Mouse (Mus musculus): ENCODE measurements around the gene Anapc16.
A peak's percentile ranks its signal among the peaks of the same experiment; 100 is the strongest.

Anapc16 gene

DNA sequence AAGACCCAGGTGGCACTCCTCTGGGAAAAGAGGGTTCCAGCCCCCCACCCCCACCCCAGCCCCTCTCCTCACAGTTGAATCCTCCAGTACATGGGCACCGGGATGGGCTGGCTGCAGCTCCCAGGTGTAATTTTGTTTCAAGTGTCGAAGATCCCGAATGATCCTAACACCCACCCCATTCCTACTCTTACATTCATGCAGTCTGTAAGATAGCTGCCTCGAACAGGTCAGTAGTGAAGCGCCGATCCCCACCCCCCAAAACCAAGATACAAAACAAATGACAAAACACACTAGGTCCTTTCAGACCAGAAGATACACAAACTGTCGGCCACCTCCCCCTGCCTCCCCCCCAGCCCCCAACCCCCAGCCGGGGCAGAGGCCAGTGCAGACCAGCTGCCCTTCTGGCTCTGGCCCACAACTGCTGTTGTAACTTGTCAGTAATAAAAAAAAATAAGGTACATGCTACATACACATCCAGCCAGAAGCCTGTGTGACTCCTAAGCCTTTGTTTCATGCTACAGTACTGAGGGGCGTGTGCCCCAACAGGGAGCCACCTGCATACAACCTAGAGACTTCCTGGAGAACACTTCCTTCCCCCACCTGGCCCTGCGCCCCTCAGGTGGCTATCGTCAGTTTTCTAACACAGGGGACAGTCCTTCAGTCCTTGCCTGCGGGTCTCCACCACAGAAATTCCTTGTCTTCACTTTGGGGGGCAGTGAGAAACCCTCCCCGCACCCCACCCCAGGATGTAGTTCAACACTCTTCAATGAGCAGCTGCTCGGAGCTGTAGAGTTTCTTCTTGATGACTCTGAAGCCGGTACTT lies 52.9 kb downstream of the Anapc16 start:
- DNase-seq (ENCODE audit: low spot score in 2 of 2): peak in 1 of 2 experiments; percentile 29

DNA sequence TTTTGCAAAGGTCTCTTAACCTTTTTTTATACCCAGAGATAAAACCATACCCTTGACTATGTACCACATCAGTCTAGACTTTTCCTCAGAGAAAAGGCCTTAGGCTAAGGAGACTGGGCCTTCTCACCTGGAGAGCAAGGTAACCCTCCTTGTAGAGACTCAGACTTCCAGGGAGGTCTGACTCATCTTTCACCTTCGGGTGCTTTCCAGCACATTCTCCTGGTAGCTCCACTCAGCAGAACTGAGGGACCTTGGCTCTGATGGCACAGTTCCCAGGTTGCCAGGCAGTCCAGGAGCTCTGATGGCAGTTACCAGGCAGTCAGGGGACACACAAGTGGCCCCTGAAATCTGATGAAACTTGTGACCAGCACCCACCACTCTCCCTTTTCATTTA lies 53.7 kb downstream of the Anapc16 start:
- DNase-seq (ENCODE audit: low spot score in 2 of 2): no peak

DNA sequence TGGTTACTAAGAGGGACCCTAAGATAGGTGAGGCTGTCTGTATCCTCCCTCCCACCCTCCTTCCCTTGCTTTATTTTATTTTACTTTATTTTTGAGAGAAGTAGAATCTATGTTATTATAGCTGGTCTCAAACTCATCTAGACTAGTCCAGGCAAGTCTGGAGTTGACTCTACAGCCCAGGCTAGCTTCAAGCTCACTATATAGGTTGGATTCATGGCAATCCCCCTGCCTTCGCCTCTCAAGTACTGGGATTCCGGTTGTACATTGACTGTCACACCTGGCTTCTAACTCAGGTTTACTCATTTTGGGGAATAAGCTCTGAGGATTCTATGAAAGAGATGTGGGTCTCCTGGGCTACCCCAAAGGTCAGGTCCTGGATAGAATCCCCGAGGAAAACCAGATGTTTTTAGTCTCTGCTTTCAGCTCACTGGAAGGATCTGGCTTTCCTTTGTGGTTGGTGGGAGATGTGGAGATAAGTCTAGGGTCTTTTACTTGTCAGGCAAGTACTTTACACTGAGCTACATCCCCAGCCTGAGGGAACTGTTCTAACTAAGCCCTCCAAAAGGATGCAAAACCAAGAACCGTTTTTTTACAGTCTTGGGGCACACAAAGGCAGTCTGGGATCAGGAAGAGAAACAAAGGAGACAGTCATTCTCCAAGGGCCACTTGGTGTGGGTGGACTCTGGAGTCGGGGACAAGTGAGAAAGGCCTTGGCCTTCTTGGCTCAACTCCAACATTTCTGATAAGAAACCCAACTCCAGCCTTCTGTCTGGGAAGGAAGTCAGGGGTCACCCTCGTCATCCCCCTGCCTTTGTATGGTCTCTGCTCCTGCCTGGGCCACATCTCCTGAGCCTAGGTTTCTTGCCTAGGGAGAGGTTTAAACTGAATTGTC lies 54.3 kb downstream of the Anapc16 start:
- DNase-seq (ENCODE audit: low spot score in 2 of 2): no peak

DNA sequence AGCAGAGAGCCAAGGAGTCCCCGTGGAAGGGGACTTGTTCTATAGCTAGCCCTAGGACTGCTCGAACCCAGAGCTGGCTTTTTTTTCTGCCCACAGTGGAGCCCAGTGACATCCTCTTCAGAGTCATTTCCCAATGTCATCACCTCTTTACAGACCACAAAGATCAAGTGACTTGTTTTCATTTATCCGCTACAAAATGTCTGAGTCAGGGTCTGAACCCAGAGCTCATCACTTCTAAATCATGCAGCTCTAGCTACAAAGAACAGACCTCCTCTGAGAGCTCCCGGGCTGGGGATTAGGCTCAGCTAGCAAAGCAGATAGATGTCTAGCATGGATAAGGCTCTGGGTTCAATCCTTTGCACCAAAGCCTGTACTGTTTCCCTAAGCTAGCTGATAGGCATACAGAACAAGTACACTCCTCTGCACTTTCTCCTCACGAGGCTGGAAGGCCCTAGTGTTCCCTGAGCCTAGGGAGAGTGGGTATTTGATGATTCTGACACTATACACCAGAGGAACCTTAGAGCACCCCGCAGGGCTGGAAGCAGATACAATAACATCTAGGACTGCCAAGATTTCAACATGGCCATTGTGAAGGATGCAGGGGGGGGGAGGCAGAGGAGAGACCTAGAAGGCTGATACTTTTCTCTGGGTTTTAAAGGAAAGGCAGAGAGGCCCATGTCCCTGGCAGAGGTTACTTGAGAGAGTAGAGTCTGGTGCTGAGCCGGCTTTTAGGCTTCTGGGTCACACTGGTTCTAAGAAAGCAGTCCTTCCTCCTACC lies 55.5 kb downstream of the Anapc16 start:
- DNase-seq (ENCODE audit: low spot score in 2 of 2): no peak

DNA sequence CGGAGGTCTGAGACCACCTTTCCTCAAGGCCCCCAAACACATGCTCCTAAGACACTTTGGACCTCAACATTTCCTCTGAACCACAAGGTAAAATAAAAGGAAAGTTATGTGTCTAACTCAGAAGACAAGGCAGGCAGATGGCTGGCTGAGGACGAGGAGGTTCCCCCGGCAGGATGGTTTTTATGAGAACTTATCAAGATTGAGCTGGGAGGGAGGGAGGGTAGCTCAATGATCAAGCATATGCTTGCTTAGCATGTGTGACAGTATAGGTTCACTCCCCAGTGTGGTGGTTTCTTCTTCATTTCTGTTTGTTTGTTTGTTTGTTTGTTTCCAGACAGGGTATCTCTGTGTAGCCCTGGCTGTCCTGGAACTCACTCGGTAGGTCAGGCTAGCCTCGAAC lies 56.6 kb downstream of the Anapc16 start:
- DNase-seq (ENCODE audit: low spot score in 2 of 2): no peak

DNA sequence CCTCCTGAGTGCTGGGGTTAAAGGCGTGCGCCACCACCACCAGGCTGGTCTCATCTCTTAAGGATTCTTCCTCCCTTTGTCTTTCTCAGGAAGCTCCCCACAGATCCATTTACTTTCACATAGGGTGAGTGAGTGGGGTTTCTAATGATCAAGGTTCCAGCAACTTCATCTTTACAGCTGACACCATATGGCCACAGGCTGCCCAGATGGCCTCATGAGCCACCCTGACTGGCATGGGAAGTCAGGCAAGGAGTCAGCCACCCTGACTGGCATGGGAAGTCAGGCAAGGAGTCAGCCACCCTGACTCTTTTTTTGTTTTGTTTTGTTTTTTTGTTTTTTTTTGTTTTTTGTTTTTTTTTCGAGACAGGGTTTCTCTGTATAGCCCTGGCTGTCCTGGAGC lies 57.5 kb downstream of the Anapc16 start:
- DNase-seq (ENCODE audit: low spot score in 2 of 2): no peak

DNA sequence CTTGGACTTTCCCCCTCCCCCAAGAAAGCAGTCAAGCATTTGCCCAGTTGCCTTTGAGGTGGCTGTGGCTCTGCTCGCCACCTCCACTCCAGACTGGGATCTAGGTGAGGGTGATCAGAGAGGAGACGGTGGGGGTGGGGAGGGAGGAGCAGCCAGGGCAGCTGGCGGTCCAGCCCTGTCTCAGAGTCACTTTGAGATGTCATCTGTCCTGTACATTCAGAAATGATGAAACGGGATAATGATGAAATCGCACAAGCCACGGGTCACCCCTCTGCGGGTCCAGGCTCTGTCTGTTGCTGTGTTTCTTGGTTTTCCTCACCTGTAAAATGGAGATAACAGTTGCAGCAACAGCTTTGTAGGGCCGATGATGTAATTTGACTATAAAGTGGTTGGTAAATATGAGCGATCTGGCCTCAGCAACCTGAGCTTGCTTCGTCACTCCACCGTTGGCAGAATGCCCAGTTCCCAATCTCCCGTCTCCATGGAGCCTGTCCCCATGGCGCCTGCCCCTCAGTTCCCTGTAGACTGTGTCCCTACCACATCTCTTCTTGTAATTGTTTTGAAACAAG lies 59.4 kb downstream of the Anapc16 start:
- no peak for DNase-seq (ENCODE audit: low spot score in 2 of 2)

DNA sequence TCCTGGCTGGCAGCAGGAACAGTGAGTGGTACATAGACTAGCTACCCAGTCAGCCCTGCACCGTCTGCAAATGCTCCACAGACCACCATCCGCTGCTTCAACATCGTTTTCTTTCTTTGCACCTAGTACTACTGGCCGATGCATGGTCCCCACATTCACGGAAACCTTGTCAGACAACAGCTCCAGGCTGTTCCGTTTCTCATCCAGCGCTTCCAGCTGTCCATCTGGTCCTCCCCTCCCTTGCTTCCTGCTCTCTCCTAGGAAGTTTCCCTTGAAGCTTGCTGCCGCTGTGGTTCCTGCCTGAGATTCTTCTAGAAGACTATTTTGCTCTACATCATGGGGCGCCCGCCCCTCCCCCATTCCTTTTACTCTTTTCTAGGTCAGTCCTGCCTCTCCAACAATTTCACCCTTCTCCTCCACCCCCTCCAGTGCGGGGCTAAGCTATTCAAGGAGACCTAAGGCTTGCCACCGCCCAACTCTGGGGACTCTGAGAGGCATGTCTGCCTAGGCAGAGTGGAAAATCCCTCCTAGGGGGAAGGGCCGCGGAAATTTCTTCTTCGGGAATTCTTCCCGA lies 60.0 kb downstream of the Anapc16 start:
- DNase-seq (ENCODE audit: low spot score in 2 of 2): no peak

DNA sequence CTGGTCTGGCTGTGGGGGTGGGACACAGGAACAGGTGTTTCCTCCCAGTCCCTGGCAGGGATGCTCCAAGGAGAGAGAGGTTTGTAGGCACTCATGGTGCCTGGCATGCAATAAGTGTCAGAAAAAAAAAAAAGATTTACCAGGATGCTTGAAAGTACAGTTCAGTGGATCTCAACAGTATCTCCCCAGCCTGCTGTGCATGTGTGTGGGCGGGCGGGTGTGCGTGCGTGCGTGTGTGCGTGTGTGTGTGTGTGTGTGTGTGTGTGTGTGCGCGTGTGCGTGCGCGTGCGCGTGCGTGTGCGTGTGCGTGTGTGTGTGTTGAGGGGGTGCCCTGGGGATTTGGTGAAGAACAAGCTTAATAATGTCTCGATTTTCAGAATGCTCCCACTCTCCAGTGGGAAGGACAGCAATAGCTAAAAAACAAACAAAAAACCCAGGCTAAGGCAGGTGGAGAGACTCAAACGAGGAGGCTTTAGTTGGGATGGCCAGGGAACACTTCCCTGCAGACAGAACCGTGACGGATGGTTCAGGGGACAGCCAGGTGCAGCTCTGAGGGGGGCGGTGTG lies 60.6 kb downstream of the Anapc16 start:
- no peak for DNase-seq (ENCODE audit: low spot score in 2 of 2)

DNA sequence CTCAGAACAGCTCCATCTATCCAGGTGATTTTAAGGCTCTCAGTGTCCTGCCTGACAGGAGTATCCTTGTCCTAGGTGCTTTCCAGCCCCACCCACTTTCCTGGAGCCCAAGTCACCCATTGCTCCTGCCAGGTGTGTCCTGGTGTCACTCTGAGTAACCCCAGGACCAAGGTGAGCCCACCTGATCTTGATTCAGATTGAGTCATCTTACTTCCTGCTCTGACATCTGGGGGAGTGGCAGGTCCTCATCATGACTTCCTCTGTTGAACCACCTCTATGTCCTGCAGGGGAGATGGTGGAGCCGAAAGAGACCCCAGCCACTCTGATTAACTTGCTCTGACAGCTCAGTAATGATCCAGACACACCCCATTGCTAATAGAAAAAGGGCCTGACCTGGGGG lies 63.9 kb downstream of the Anapc16 start:
- DNase-seq (ENCODE audit: low spot score in 2 of 2): no peak

DNA sequence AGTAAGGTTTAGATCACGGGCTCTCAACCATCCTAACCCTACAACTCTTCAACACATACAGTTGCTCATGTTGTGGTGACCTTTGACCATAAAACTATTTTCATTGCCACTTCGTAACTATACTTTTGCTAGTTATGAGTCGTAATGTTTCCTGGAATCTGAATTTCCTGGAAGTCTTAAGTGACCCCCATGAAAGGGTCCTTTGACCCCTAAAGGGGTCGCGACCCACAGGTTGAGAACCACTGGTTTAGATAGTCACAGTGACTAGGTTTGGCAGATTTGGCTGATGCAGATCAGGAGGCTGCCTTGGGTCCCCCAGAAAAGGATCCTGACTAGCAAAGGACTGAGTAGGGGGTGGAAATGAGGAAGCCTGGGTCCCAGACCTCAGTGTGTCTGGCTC lies 64.3 kb downstream of the Anapc16 start:
- DNase-seq (ENCODE audit: low spot score in 2 of 2): no peak

Measured in natural killer cell, adult 2 months (primary cell).